Mouse (Mus musculus): ENCODE results near the gene Dlg2.

- TF ChIP-seq CTCF (IDR thresholded peaks at IDR 0.05; ENCODE audit: control insufficient read depth, insufficient read depth, insufficient read length) (no peak), USF1 (IDR thresholded peaks at IDR 0.05; ENCODE audit: low read depth) (no peak)
These were observed 1880.1 kb downstream of the Dlg2 start for GRCm38 (mm10) chr7:92356542-92356941.

All from C2C12 (cell line).